Mouse (Mus musculus) urinary bladder, adult 18-20 months (tissue): ENCODE results near the gene Gm4869.

Experiments used
- DNase-seq, 2 experiments: peaks; one replicate each; pipeline ENCODE4 v3.0.0; 2022; ENCODE audit warnings: low spot score in 2 of 2, mixed read lengths in 2 of 2

Gm4869 gene

GRCm38 (mm10) chr5:140521196-140521595, 75.8 kb downstream of the Gm4869 start:
- DNase-seq, result no peak

GRCm38 (mm10) chr5:140526754-140527153, 81.3 kb downstream of the Gm4869 start:
- DNase-seq, result no peak

- no peak for DNase-seq
Measured at GRCm38 (mm10) chr5:140538111-140538683, 92.8 kb downstream of the Gm4869 start.

GRCm38 (mm10) chr5:140540106-140540505, 94.7 kb downstream of the Gm4869 start:
- peak; percentile 63 to 80 for DNase-seq

- DNase-seq, result no peak
Measured at GRCm38 (mm10) chr5:140542811-140543575, 97.5 kb downstream of the Gm4869 start.
